Mouse (Mus musculus): ENCODE data around the gene Sp100.

GRCm38 (mm10) chr1:85687346-85687745, 37.6 kb downstream of the Sp100 start:
- TF ChIP-seq CTCF (IDR thresholded peaks at IDR 0.05; ENCODE audit: low read depth, low read length) (no peak), POLR2A (IDR thresholded peaks at IDR 0.05; ENCODE audit: extremely low read depth, insufficient read depth, low read length) (no peak)

Measured in liver, adult 2 months (tissue).